Mouse (Mus musculus): ENCODE data around the gene Fam241b.

DNA sequence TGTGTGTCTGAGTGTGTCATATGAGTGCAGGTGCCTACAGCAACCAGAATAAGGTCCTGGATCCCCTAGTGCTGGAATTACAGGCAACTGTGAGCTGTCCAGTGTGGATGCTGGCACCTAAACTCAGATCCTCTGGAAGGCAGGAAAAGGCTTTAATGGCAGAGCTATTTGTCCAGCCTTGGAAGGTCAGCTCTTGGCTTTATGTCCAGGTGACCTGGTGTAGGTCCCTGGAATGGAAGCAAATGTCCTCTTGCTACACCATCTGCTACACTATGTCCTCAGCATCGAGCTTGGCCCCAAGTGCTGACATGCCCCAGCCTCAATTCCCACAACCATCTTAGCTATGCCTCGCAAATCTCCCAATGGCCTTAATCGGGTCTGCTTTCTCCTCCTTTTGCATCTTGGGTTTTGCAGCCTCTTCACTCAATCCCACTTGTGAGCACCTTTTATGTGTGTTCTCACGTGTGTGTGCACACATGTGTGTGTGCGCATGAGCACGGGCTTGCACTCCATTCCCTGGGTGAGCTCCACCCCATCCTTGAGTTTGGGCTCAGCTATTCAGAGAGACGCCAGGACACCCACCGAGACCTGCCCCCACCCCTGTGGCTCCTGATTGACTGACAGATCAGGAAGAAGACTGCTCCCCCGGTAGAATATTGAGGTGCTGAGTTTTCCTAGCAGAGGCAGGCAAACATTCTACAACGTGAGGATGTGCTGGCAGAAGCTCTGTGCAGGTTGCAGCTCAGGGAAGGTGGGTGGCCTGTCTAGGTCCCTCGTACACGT lies 3.9 kb upstream of the Fam241b start:
- TF ChIP-seq ZKSCAN1 (IDR thresholded peaks at IDR 0.05; ENCODE audit: low read depth, low read length) (no peak), TBP (IDR thresholded peaks at IDR 0.05; ENCODE audit: low read depth, low read length) (no peak), MXI1 (IDR thresholded peaks at IDR 0.05; ENCODE audit: low read depth, low read length) (no peak), MAX (IDR thresholded peaks at IDR 0.05; ENCODE audit: low read length) (no peak), CTCF (IDR thresholded peaks at IDR 0.05 in 2 of 3, conservative IDR thresholded peaks at IDR 0.05 in 1 of 3; ENCODE audit: control insufficient read depth in 1 of 3, insufficient read depth in 1 of 3, low read depth in 2 of 3, low read length in 3 of 3, poor library complexity in 1 of 3, severe bottlenecking in 1 of 3) (no peak), ZC3H11A (IDR thresholded peaks at IDR 0.05; ENCODE audit: low read depth, low read length) (no peak), EP300 (IDR thresholded peaks at IDR 0.05; ENCODE audit: low read depth in 1 of 2, low read length in 2 of 2) (no peak)
